Mouse (Mus musculus) CD4-positive, CD25-positive, alpha-beta regulatory T cell (primary cell): ENCODE results near the gene Hbb-y. TPM values are rescaled to one million over a fixed set of nuclear protein-coding genes. Genes with fewer than 3 reads are reported as not detected.

ENCODE experiments used
- polyA plus RNA-seq: library from polyadenylated mRNA; unstranded; fragments of 100-300 nt; shearing (Covaris generic); gene quantifications from one replicate; pipeline ENCODE4 v1.2.1, GENCODE M21; 2017

Gene Hbb-y
- polyA plus RNA-seq: not detected

DNA sequence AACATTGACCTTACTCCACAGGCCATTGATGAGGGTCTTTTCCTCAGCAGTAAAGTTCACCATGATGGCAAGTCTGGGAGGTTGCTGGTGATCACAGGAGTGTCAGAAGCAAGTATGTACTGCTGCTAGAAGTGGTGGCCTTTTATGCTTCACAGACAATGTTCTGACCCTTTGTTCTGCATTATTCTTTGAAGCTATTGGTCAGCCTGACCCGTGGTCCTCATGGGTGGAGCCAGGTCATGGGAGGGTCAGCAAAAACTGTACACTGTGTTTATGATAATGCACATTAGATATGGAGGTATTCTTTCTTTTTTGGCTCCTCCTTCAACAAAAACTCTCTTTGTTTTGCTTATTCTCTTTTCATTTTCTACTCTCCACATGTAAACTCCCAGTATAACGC is at the start of gene Hbb-y:
Hbb-y (minus strand) TSS at position 127 of the 400 bp plus-strand sequence.

DNA sequence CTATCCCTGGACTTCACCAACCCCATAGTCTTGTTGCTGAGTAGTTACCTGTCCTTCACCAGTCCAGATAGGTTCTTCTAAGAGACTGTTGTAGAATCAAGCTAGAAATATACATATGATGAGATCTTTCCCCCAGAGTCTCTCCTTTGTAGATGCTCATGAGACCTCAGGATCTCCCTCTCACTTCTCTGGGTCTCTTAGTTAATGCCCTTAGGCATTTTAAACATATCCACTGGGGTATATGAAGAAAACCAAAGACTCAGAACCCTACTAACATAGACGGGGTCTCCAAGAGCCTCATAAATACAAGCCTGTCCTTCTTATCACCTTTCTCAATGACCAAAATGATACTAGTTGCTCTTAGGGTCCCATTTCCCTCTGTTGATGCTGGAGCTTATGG is 41.4 kb upstream of the Hbb-y start, which contains the start of gene Olfr64:
Olfr64 (minus strand) TSS at position 101 of the 400 bp plus-strand sequence.

DNA sequence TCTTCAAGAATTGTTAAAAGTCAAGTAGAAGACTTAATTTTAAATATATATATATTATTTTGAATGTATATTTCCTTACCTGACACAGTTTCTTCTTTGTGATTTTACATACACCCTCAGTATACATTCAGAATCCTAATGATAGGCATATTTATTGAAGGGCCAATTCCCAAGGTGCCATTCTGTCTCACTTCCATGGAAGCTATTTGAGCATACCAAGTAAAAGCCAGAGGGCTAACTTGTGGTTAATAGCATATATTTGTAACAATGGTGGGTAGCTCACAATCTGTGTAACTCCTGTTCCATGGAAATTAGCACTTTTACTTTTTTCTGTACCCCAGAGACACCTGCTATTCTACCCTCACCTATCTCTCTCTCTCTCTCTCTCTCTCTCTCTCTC is 33.1 kb upstream of the Hbb-y start, which contains the start of gene Olfr66:
Olfr66 (minus strand) TSS at position 101 of the 400 bp plus-strand sequence.

DNA sequence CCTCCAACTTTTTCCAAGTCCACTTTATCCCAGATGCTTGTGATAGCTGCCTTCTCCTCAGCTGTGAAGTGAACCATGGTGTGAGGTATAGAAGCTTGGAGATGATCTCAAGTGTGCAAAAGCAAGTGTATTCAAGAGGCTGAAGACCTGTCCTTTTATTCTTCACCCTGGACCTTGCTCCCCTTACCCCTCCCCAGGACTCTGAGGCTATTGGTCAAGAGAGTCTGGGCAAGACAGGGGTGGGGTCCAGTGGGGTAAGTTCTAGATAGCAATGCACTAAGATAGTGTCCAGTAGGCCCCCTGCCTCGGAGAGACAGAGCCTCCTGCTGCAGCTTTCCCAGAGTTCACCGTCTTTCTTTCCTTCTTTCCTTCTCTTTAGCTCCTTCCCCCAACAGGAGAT is 10.0 kb downstream of the Hbb-y start, which contains the start of gene Hbb-bh1:
Hbb-bh1 (minus strand) TSS at position 131 of the 400 bp plus-strand sequence.

DNA sequence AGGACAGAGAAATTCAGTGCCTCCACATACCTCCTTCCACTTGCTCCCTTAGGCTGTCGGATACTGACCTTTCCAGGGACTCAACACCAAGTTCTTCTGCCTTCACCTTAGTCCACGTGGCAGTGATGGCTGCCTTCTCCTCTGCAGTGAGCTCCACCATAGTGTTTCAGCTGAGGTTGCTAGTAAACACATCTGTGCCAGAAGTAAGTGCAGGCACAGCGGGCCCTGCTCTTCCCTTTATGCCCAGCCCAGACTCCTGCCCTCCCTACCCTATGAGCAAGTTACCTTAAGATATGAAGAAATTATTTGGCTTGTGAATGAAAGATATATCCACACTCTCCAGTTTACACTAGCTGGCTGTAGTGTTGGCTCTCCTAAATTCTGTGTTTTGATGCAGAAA is 12.7 kb downstream of the Hbb-y start, which contains the start of gene Hbb-bh2:
Hbb-bh2 (minus strand) TSS at position 253 of the 400 bp plus-strand sequence.

DNA sequence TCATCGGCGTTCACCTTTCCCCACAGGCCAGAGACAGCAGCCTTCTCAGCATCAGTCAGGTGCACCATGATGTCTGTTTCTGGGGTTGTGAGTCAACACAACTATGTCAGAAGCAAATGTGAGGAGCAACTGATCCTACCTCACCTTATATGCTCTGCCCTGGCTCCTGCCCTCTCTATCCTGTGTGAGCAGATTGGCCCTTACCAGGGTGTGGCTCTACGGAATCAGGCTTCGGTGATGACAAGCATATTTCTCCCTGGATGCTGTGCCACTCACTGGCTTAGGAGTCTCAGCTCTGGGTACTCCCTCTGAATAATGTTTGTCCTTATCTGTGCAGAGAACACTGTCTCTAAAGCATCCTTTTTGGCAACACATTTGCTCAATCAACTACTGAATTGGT is 25.2 kb downstream of the Hbb-y start, which contains the start of gene Hbb-bs:
Hbb-bs (minus strand) TSS at position 289 of the 400 bp plus-strand sequence.

DNA sequence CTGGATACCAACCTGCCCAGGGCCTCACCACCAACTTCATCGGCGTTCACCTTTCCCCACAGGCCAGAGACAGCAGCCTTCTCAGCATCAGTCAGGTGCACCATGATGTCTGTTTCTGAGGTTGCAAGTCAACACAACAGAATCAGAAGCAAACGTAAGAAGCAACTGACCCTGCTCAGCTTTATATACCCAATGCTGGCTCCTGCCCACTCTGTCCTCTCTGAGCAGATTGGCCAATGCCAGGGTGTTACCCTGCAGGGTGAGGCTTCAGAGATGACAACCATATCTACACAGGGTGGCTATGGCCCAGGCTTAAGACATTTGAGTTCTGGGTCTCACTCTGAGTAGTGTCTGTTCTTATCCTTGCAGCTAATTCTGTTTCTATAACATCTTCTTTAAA is 39.2 kb downstream of the Hbb-y start, which contains the start of gene Hbb-bt:
Hbb-bt (minus strand) TSS at position 231 of the 400 bp plus-strand sequence.

Other genes starting within 250 kb of the Hbb-y start
- gene Olfr620, start 240.7 kb downstream of the Hbb-y start, polyA plus RNA-seq: 0.11 TPM
- not detected for gene Olfr622, start 210.5 kb downstream of the Hbb-y start, polyA plus RNA-seq
- not detected for gene Olfr623, start 189.5 kb downstream of the Hbb-y start, polyA plus RNA-seq
- 0.02 TPM for gene Olfr624, start 182.0 kb downstream of the Hbb-y start, polyA plus RNA-seq
- not detected for gene Olfr625-ps1, start 170.5 kb downstream of the Hbb-y start, polyA plus RNA-seq
- not detected for gene Olfr243, start 138.5 kb downstream of the Hbb-y start, polyA plus RNA-seq
- gene Olfr628, start 122.8 kb downstream of the Hbb-y start, polyA plus RNA-seq: not detected
- not detected for gene Olfr629, start 108.3 kb downstream of the Hbb-y start, polyA plus RNA-seq
- not detected for gene Olfr630, start 95.9 kb downstream of the Hbb-y start, polyA plus RNA-seq
- 0.08 TPM for gene Olfr69, start 81.6 kb downstream of the Hbb-y start, polyA plus RNA-seq
- gene Olfr68, start 73.5 kb downstream of the Hbb-y start, polyA plus RNA-seq: not detected
- gene Olfr67, start 61.4 kb downstream of the Hbb-y start, polyA plus RNA-seq: 0.05 TPM
- 32.1 TPM for gene Hbb-bt, start 39.2 kb downstream of the Hbb-y start, polyA plus RNA-seq
- 155 TPM for gene Hbb-bs, start 25.1 kb downstream of the Hbb-y start, polyA plus RNA-seq
- not detected for gene Hbb-bh2, start 12.7 kb downstream of the Hbb-y start, polyA plus RNA-seq
- gene Hbb-bh1, start 10.1 kb downstream of the Hbb-y start, polyA plus RNA-seq: not detected
- gene Olfr66, start 33.0 kb upstream of the Hbb-y start, polyA plus RNA-seq: not detected
- 0.07 TPM for gene Olfr64, start 41.3 kb upstream of the Hbb-y start, polyA plus RNA-seq
- gene Olfr65, start 50.3 kb upstream of the Hbb-y start, polyA plus RNA-seq: not detected
- gene Olfr631, start 75.6 kb upstream of the Hbb-y start, polyA plus RNA-seq: not detected
- gene Olfr632, start 81.1 kb upstream of the Hbb-y start, polyA plus RNA-seq: not detected
- not detected for gene Olfr633, start 91.2 kb upstream of the Hbb-y start, polyA plus RNA-seq
- gene Olfr635, start 117.9 kb upstream of the Hbb-y start, polyA plus RNA-seq: 0.02 TPM
- gene Olfr638, start 145.5 kb upstream of the Hbb-y start, polyA plus RNA-seq: not detected
- gene Olfr639, start 164.1 kb upstream of the Hbb-y start, polyA plus RNA-seq: 0.02 TPM
- not detected for gene Olfr640, start 172.4 kb upstream of the Hbb-y start, polyA plus RNA-seq
- gene Olfr641, start 182.2 kb upstream of the Hbb-y start, polyA plus RNA-seq: not detected
- not detected for gene Olfr642, start 199.4 kb upstream of the Hbb-y start, polyA plus RNA-seq
- not detected for gene 4930516K23Rik, start 208.2 kb upstream of the Hbb-y start, polyA plus RNA-seq
- not detected for gene Olfr644, start 218.7 kb upstream of the Hbb-y start, polyA plus RNA-seq
- gene Olfr645, start 232.2 kb upstream of the Hbb-y start, polyA plus RNA-seq: not detected